Mouse (Mus musculus) brain, embryonic 14.5 days (tissue): ENCODE data around the gene Dhx34. TPM values are rescaled to one million over a fixed set of nuclear protein-coding genes. Genes with fewer than 3 reads are reported as not detected.

Experiments used
- DNase-seq: peaks from one replicate; pipeline ENCODE4 v3.0.0-alpha.2; 2011; ENCODE audit warnings: low read depth
- CTCF ChIP-seq: fragments of 200-500 bp; IDR thresholded peaks from 2 replicates; pipeline ENCODE4 v1.5.1; 2012; ENCODE audit warnings: inconsistent platforms, mild to moderate bottlenecking, moderate library complexity, borderline replicate concordance; ENCODE audit not compliant: insufficient read depth, insufficient read length; ENCODE audit errors: extremely low read depth
- POLR2A ChIP-seq: fragments of 200-500 bp; IDR thresholded peaks from 2 replicates; pipeline ENCODE4 v1.6.1; 2012; ENCODE audit warnings: mild to moderate bottlenecking, inconsistent platforms, borderline replicate concordance; ENCODE audit not compliant: poor library complexity, insufficient read depth, insufficient read length, severe bottlenecking; ENCODE audit errors: extremely low read depth
- polyA plus RNA-seq: library from polyadenylated mRNA; depleted of rRNA; stranded (reverse); fragments of >200 nt; gene quantifications from 2 replicates; pipeline ENCODE4 v1.2.3, GENCODE M21; 2012

The Dhx34 gene
- polyA plus RNA-seq, 1 experiment = 20.4 TPM

DNA sequence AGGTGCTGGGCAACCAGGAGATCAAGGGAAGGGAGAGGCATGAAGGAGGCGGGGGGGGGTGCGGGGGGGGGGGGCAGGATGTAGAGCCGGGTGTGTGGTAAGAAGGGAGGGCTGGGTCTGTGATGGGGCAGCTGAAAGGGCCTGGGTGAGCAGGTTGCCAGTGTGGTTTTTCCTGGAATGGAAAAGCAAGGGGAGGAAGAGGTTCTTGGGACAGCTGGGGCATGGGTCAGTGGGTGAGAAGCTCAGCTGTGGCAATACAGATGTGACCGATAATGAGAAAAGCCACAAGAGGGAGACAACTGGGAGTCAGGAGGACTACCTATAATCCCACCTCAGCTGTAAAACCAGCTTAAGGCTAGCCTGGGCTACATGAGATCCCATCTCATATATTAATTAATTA is 24.1 kb upstream of the Dhx34 start:
- no peak for DNase-seq
- TF ChIP-seq CTCF = no peak
- TF ChIP-seq POLR2A = no peak

DNA sequence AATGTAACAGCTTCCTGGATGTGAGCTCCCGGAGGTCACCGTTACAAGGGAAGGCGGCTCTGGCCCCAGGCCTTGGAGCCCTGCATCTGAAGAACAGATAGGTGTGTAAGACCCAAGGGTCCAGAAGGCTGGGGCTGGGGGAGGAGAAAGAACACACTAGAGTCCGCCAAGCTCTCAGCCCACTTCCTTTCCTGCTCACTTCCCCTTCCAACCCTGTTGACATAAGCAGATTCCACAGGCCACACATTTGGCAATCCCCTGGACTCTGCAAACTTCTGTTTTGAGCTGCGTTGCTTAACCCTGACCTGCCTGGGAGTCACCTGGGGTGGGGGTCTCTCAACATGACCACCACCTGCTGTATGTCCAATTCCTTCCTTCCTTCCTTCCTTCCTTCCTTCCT is 22.2 kb upstream of the Dhx34 start, which contains the start of gene C5ar2:
C5ar2 (minus strand) TSS at position 88 of the 400 bp plus-strand sequence.
- DNase-seq = no peak
- TF ChIP-seq POLR2A (no peak), CTCF (no peak)

DNA sequence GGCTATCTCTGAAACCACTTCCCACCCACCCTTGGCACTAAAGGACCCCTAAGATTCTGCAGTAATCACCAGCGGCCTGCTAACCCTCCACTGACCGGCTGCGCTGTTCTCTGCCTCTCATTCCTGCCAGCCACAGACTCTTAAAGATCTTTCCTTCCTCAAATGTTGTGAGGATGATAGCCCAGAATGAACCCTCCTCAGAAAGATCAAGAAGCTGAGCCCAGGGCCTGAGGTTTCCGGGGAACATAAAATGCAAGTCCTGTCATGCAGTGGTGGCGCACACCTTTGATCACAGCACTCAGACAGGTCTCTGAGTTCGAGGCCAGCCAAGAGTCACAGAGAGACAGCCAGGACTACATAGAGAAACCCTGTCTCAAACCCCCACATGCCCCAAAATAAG is 20.4 kb upstream of the Dhx34 start:
- no peak for DNase-seq
- TF ChIP-seq POLR2A = no peak
- no peak for TF ChIP-seq CTCF

DNA sequence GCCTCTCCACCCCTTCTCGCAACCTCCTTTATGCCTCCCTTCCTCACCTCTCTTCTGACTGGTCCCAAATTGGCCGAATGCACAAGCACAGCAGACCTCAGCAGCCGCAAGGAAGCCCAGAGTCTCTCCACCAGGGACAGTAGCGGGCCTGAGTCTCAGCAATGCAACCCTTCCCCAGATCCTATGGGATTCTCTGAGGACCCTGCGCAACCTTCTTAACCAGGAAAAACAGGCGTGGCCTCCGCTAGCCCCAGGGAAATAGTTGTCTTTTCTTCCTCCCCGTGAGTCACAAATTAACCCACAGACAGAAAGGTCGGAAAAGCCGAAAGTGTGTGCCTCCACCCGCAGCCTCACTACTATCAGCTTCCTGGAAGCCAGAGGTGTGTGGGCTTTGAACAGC is 19.9 kb upstream of the Dhx34 start:
- no peak for DNase-seq

DNA sequence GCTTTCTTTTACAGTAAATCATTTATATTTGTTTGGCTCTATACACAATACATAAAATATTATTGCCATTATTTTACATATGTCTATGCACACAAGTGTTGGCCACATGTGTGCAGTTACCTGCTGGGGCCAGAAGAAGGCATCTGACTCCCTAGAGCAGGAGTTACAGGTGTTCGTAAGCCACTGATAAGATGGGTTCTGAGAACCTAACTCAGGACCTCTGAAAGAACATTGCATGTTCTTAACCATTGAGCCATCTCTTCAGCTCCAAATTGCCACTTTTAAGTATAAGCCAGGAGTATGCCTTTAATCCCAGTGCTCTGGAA is 19.1 kb upstream of the Dhx34 start:
- no peak for DNase-seq
- no peak for TF ChIP-seq CTCF
- no peak for TF ChIP-seq POLR2A

More for the DNA sequence above, 19.9 kb upstream of the Dhx34 start:
- peak; percentile 13; the same call in 1 of the 2 replicates for TF ChIP-seq CTCF
- no peak for TF ChIP-seq POLR2A

DNA sequence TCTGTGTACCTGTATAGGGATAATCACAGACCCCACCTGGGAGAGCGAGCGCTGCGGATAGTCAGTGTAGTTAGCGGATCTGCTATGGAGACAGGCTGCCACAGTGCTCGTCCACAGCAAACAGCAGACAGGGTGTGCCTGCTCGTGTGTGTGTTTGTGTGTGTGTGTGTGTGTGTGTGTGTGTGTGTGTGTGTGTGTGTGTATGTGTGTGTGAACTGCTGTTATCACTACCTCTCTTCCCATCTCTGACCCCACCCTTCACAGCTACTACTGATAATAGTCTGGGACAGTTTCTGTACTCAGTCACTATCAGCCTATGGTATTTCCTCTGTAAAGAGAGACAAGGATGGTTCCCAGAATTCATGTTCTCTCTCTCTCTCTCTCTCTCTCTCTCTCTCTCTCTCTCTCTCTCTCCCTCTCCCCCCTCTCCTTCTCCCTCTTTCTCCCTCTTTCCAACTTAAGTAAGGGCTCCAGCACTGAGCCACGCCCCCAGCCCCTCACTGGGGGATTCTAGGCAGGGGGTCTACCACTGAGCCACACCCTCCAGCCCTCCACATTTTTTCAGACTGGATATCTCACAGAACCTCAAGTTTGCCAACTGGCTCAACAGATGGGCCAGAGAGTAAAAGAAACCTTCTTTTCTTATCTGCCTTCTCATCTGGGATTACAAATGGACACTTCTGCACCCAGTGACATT is 18.6 kb upstream of the Dhx34 start:
- TF ChIP-seq POLR2A (no peak), CTCF (no peak)
- no peak for DNase-seq

DNA sequence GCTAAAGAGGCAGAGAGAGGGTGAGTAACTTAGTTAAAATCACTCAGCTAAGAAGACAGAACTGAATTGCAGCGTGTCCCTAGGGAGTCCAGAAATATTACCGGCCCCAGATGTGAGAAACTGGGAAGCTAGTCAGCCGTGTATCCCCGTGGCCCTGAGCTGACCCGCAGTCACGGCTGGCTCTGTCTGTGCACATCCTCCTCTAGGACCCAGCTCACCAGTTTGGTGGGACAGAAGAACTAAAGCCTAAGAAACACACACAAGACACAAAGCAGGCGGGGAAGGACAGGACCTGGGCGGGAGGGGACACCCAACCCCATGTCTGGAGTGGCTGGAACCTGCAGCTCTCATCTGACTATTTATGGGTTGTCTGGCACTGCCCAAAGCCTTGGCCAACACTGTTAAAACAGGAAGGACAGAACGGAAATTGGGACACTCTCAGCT is 17.7 kb upstream of the Dhx34 start:
- DNase-seq = no peak
- TF ChIP-seq CTCF (no peak), POLR2A (no peak)

DNA sequence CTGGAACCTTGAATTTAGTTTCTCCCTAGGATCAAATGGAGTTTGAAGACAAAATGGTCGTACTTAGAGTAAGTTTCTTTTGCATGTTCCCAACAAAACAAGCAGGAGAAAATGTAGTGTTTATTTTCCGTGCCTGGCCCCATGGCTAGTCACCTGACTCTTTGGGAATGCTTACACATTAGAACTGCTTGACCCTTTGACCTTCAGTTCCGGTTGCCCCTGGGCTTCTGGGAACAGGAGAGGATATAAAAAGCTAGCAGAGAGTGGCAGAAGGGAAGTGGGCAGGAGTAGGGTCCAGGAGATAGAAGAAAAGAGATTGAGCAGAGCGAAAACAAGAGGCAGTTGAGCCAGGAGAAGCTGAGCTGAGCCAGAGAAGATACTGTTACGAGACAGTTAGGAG is 8.0 kb upstream of the Dhx34 start:
- peak; percentile 1 for DNase-seq
- TF ChIP-seq POLR2A (no peak), CTCF (no peak)

DNA sequence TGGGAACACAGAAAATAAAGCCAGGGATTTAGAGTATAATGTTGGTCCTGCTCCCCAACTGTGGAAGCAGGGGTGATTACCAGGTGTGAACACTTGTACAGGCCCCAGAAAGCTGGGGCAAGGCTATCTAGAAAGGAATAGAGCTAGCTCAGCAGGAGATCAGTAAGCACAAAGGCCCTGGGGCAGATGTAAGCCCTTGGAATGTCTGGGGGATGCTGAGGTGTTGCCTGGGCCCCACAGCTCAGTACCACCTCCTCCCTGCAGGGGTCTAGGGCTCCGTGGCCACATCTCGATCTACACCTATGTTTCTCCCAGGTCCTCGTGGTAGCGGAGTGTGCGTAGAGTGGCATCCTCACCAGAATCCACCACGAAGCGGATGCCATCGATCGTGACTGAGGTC is 7.9 kb downstream of the Dhx34 start:
- TF ChIP-seq CTCF = no peak
- TF ChIP-seq POLR2A = no peak

DNA sequence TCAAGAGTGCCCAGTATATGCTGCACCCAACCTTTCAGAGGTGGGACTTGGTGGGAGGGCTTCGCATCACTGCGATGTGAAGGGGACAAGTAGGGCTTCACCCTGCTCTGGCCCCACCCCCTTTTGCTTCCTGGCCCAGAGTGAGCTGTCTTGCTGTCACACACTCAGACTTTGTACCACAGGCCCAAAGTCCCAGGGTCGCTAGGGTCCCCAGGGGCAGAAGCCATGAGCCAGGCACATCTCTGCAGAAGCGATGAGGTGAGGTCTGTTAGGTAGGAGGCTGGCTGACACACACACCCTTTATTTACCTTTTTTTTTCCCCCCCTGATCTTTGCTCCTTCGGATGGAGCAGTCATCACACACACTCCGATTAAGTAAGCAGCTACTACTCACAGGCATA is 8.6 kb downstream of the Dhx34 start:
- DNase-seq = no peak
- TF ChIP-seq CTCF (no peak), POLR2A (no peak)

More for the DNA sequence above, 7.9 kb downstream of the Dhx34 start:
- no peak for DNase-seq

DNA sequence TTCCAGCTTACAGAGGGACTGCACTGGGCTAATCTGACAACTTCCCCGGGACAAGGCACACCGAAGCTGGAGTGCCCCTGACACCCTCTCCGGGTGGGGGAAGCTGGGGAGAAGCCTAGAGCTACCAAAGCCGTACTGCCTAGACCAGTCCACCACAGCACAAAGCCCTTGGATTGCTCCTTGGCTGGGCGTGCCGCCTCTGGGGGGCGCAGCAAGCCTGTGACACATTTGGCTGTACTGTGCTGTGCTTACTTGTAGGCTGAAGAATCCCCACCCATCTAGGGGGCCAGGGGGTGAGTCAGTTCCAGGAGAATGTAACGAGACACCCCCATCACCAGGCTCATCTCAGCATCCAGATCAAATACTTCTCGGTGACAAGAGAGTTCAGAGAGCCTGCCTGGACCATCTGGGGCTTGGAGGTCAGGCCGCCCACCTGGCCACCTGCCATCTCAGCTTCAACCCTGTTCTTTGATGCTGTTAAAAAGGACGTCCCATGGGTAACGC is 10.9 kb downstream of the Dhx34 start:
- no peak for DNase-seq
- TF ChIP-seq POLR2A (no peak), CTCF (no peak)

DNA sequence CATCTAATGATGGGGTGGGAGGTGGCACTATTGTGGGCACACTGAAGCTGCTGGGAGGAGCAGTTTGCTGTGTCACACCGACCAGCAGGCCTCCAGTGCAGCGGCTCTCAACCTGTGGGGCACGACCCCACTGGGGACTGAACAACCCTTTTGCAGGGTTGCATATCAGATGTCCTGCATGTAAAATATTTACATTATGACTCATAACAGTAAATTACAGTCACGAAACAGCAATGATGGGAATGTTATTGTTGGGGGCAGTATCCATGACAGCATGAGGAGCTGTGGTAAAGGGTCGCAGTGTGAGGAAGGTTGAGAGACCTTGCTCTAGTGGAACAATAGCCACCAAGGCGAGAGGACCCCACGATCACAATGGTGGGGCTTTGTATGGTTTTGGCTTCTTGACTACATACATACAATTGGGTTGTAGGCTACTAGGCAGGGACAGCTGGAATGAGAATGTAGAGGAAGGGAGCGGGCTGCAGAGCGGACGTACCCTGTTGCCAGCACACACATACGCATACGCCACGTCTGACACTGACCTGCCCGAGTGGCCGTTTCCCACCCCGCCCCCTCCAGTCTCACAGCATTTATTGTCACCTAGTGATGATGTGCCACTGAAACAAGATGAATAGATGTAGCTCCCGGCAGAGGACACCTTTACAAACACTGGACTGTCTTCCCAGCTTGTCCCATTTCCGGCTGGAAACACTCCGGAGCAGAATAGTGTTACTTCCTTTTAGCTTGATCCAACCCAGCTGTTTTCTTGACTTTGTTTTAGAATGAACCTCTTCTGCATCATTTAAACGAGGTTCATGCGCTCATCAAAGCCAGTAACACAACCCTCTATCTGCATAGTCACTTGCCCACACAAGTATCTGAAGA is 12.8 kb downstream of the Dhx34 start:
- DNase-seq = no peak
- TF ChIP-seq CTCF (no peak), POLR2A (no peak)

DNA sequence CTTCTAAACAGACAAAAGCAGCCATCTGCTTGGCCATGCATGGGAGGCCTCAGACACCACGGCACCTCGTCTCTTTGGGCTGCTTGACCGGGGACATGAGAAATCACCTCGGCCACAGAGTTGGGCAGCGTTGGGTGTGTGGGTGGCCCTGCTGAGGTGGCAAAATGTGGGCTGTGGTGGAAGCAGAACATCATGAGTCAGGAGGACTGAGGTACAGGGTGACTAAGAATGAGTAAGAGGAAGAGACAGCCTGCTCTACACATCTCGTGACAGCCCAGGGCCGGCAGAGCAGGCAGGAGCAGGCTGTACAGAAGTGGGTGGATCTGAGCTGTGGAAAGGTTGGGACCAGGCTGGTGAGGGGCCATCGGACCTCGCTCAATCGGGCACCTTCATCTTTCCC is 14.3 kb downstream of the Dhx34 start:
- DNase-seq = no peak
- no peak for TF ChIP-seq POLR2A
- TF ChIP-seq CTCF = no peak
